Mouse (Mus musculus): Measurements from ENCODE around the gene Sema4b.

- no peak for TF ChIP-seq CTCF (IDR thresholded peaks at IDR 0.05; ENCODE audit: control insufficient read depth, insufficient read depth, insufficient replicate concordance, low read depth, low read length)
- TF ChIP-seq POLR2A (IDR thresholded peaks at IDR 0.05; ENCODE audit: control insufficient read depth, low read depth, low read length) = no peak
Observed at GRCm38 (mm10) chr7:80252437-80252836, 65.8 kb downstream of the Sema4b start.

Data from testis, adult 2 months (tissue).